Comparison of ENCODE assay signal across 19 mouse cellular contexts in genomic region chr2:118918543-118918942, GRCm38 (mm10).
"Had no signal": no experiment of that assay in that cellular context is flagged by ENCODE, and none has a peak within 500 bp of the region (broad histone marks: within the 10 kb centered on the region; RNA-seq: fewer than 3 reads in every experiment).

No protein-coding gene starts in this region.

- H3K9me3 ChIP-seq: liver, embryonic 12.5 days; lung, embryonic 15.5 days; midbrain, embryonic 10.5 days; midbrain, embryonic 12.5 days; neural tube, embryonic 13.5 days; neural tube, embryonic 15.5 days; stomach, embryonic 15.5 days had no signal

- H3K27me3 ChIP-seq: liver, embryonic 12.5 days; lung, embryonic 15.5 days; midbrain, embryonic 12.5 days; neural tube, embryonic 13.5 days; neural tube, embryonic 15.5 days; stomach, embryonic 15.5 days had no signal

- H3K4me3 ChIP-seq: liver, embryonic 12.5 days; lung, embryonic 15.5 days; midbrain, embryonic 10.5 days; midbrain, embryonic 12.5 days; myocyte; neural tube, embryonic 13.5 days; neural tube, embryonic 15.5 days; stomach, embryonic 15.5 days had no signal

- H3K4me2 ChIP-seq: liver, embryonic 12.5 days; lung, embryonic 15.5 days; midbrain, embryonic 12.5 days; neural tube, embryonic 13.5 days; neural tube, embryonic 15.5 days; stomach, embryonic 15.5 days had no signal

- ATAC-seq: liver, embryonic 12.5 days; midbrain, embryonic 16.5 days had no signal

- H3K27ac ChIP-seq: liver, embryonic 12.5 days; liver, embryonic 14.5 days; lung, embryonic 15.5 days; midbrain, embryonic 10.5 days; midbrain, embryonic 12.5 days; neural tube, embryonic 13.5 days; neural tube, embryonic 15.5 days; stomach, embryonic 15.5 days; stomach, postnatal 0 days had no signal

- DNase-seq: lung, adult 18-20 months; lung, postnatal 36 days; midbrain, embryonic 14.5 days; retina, postnatal 1 day; right cerebral cortex, adult 18-20 months; right cerebral cortex, postnatal 25 days; thymus, adult 2 months; thymus, postnatal 25 days had no signal

- H3K9ac ChIP-seq: liver, embryonic 12.5 days; liver, embryonic 14.5 days; lung, embryonic 15.5 days; midbrain, embryonic 12.5 days; neural tube, embryonic 13.5 days; neural tube, embryonic 15.5 days; stomach, embryonic 15.5 days had no signal
